Mouse (Mus musculus): ENCODE results near the gene Tmem135.

Gene Tmem135

DNA sequence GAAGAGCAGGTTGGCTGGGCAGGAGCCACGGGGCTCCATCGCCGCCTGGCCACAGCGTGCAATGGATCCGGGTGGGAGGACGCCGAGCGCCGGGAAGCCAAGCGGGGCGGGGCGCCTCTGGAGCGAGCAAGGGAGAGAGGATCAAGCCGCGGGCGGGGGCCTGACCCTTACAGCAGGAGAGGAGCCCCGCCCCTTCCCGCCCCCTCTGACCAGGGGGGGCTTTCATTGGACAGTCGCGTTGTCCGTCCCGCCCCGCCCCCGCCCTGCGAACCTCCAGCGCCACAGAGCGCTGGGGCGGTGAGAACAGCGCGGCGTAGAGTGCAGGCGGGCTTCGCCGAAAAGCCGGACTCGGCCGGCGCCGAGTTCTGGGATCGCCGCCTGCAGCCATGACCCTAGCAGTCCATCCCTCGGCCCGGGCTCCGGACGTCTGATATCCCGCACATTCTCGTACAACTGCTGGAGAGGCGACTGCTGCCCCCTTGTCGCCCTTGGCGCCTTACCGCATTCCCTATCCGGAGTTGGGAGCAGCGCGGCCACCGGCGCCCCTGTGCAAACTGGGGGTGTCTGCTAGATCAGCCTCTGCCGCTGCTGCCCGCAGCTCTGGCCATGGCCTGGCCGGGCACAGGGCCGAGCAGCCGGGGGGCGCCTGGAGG is at the start of gene Tmem135, which contains the start of gene Fzd4:
Tmem135 (minus strand) TSS at position 142 of the 653 bp plus-strand sequence.
Fzd4 (plus strand) TSS at position 275 of the 653 bp plus-strand sequence.
- DNase-seq (ENCODE audit: low read depth, low spot score): peak; percentile 97

DNA sequence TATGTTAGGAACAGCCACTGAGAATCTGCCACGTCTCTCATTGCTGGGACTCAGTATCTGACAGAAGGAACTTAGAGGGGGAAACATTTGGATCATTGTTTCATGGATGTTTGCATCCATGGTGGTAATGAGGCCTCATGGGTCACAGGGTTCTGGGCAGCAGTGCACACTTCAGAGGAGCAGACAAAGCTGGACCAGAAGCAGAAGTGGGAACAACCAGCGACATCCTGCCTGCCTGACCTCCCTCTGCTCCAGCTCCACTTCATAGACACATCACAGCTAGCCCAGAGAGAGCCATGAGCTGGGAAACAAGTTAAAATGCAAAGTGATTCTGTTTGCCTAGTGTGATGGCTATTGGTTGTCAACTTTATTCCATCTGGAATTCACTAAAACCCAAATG is 46.3 kb upstream of the Tmem135 start:
- no peak for DNase-seq (ENCODE audit: low read depth, low spot score)

DNA sequence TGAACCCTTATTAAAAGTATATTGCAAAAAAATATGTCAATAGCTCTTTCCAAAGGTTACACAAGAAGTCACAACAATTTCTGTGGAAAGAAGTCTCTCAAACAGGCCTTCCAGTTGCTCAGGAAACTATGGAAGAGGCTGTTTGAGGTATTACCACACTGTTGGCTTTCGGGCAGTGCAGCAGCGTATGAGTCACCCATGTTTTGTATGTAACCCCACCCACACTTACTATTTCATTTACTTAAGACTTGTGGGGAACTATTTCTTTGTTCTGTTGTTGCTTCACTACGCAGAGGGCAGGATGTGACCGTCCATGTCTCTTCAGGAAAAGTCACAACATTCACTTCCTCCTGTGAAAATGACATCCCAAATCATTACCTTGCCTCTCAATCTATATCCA is 41.1 kb upstream of the Tmem135 start:
- DNase-seq (ENCODE audit: low read depth, low spot score): no peak

DNA sequence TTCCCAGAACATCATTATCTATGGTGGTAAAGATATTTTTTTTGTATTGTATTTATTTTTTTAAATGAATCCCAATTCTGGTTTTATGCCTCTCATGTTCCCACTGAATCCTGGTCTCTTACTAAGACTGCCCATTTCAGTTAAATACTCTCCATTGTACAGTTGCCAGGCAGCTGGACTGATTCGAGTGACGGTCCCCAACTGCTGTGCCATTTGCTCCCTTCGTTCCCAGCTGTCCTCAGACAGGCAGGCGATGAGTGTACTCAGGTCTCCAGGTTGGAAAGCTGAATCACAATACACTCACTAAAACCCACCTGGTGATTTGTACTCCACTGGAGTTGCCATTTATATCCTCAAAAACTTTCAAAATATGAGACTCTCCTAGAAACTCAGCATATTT is 38.2 kb upstream of the Tmem135 start:
- DNase-seq (ENCODE audit: low read depth, low spot score): no peak

DNA sequence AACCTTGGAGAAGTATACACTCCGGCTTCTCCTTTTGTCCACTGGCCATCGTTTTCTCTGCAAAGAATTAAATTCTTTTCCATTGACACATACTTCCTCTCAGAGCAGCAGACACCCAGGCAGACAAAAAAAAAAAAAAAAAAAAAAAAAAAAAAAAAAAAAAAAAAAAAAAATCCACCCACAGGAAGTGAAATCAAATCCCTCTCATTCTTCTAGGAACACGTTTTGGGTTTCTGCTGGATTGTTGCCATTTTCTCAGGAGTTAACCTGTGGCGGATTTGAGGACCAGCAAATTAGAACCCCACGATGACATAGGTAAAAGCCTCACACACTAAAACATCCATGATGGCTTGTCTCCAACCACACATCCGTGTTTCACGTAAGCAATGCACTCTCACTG is 37.3 kb upstream of the Tmem135 start:
- no peak for DNase-seq (ENCODE audit: low read depth, low spot score)

DNA sequence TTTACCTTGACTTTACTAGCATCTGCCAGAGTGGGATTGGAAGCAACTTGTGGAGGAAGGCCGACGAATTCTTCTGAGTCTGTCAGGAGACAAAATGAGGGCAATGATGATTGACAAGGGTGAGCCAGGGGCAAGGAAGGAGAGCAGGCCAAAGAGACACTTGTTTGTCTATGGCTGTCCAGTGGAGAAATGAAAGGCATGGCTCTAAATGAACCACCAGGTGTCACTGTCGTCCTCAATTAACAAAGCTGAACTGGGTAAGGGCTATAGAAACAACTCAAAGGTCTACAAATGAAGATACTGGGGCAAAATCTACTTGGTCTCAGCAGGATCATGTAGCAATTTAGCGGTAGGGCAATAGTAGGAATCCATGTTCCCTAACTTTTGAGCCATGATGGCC is 33.6 kb upstream of the Tmem135 start:
- peak; percentile 62 for DNase-seq (ENCODE audit: low read depth, low spot score)

DNA sequence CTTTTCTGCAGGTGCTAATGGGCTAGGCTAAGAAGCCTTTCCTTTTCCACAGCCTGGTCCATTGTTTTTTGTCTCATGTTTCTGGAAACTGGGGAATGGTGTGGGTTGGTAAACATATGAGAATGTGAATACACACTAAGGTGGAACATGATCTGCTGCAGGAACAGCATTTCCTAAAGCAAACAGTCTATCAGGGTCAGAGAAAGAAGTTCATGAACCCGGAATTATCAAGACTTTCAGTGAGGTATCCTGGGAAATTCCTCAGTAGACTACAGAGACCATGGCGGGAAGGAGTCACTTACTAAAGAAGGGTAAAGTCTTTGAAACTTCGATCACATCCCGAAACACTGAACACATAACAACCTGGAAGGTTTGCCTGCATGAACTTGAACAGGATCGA is 32.4 kb upstream of the Tmem135 start:
- DNase-seq (ENCODE audit: low read depth, low spot score): no peak

DNA sequence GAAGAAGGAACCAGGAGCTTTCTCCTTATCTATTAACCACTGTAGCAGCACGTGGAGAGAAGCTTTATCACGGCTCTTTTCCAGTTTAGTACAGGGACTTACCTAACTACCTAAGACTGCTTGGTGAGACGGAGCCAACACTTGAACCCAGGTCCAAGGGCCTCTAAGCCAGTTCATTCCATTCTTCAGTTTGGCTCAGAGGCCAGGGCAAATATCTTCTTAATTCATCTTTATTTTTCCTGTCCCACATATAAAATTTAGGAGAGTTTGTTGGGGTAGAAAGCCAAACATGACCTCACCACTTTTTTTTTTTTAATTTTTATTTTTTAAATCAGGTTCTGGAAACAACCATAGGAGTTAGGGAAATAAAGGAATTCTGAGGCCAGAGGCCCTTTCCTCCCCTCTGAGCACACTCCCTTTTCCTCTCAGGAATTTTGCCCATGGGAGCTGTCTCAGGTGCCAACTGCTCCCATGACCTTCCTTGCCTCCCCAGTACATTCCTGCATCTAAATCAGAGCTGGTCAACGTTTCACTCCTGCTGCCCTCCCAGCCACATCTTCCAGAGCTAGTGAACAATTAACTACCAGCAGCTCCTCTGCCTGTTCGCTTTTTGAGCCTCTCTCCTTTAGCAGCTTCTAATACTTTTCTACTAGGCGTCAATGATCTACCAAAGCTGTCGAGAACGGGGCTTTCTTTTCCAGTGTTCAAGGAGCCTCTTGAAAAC is 30.0 kb upstream of the Tmem135 start:
- no peak for DNase-seq (ENCODE audit: low read depth, low spot score)

DNA sequence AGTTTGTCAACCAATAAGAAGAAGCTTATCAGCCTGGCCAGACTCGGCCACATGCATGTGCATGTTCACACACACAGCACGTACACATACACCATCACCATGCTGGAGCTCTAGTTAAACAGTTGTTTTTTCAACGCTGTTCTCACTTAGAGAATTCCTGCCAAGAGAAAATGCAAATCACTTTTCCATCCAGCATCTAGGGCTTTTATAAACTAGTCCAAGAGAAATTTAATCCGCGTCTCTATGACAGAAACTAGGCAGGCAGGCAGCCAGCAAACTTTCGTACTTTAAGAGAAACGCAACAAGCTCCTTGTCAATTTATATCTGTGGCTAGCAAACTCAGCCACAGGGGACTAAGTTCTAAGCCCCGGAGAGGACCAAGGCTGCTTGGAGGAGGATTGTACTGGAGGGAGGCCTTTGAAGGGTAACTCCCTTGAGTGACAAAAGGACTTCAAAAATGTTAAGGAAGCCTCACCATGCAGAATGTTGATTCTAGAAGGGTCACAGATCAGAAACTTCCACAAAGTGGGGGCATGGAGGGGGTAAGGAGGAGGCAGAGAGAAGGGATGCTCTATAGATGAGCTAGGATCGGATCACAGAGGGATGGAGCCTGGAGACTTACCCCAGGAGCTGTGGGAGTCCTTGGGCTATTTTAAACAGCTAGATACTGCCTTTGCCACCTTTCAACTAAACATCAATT is 29.3 kb upstream of the Tmem135 start:
- no peak for DNase-seq (ENCODE audit: low read depth, low spot score)

DNA sequence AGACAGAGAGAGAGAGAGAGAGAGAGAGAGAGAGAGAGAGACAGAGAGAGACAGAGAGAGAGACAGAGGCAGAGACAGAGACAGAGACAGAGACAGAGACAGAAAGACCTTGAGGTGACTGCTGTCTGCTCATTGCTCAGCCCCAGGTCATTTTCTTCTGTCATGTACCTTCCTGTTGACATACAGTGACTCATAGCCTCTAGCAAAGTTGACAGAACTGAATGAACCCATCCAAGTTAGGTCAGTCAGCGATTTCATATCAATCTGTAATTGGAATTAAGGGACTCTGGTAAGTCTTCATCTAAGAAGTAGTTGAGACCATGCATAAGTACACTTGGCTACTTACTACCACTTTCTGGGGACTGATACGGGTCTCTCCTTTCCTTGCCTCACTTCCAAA is 27.2 kb upstream of the Tmem135 start:
- no peak for DNase-seq (ENCODE audit: low read depth, low spot score)

DNA sequence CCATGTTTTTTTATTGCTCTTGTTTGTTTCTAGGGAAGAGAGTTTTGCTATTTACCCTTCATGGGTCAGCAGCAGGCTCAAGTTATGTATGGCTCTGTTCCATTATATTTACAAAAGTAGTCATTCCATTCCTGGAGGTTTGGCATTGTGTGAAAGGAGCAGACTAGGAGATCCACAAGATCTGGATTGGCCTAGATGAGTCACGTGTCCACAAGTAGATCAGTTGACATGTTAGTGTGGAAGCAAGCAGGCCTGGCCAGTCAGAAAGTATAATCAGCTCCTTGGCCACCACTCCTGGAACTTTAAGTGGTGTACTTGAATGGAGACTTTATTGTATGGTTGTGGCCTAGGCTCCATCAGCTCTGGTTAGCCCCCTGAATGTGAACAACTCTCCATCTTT is 25.3 kb upstream of the Tmem135 start:
- DNase-seq (ENCODE audit: low read depth, low spot score): no peak

DNA sequence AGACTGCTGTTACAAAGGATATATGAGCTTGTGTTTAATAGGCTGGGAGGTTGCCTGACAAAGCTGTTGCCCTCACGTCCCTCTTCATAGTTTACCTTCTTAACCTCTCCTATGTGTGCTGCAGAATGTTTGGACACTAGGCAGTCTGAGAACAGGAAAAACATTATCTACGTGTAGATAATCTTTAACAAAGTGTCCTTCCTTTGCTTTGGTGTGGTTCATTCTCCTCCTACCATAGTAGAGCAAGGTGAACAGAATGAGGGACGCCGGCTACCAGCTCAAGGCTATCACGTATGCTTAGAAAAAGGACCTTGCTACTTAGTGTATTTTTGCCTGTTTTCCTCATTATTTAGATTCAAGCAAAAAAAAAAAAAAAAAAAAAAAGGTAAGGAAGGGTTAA is 24.8 kb upstream of the Tmem135 start:
- DNase-seq (ENCODE audit: low read depth, low spot score): no peak

DNA sequence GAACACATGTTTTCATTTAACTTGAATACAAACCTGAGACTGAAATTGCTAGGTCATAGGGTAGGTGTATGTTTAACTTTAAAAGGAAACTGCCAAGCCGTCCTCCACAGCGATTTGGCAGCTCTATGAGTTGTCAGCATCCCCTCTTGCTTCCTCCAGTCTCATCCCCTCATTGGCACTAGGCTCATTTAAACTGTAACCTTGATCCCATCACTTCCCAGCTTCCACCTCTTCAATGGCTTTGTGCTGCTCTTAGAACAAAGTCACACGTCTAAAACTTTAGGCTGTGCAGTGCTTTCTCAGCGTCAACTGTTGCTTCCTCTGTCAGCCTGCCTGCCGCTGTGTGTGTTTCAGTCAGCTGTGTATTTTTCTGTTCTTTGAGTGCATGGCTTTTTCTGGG is 23.1 kb upstream of the Tmem135 start:
- DNase-seq (ENCODE audit: low read depth, low spot score): no peak

DNA sequence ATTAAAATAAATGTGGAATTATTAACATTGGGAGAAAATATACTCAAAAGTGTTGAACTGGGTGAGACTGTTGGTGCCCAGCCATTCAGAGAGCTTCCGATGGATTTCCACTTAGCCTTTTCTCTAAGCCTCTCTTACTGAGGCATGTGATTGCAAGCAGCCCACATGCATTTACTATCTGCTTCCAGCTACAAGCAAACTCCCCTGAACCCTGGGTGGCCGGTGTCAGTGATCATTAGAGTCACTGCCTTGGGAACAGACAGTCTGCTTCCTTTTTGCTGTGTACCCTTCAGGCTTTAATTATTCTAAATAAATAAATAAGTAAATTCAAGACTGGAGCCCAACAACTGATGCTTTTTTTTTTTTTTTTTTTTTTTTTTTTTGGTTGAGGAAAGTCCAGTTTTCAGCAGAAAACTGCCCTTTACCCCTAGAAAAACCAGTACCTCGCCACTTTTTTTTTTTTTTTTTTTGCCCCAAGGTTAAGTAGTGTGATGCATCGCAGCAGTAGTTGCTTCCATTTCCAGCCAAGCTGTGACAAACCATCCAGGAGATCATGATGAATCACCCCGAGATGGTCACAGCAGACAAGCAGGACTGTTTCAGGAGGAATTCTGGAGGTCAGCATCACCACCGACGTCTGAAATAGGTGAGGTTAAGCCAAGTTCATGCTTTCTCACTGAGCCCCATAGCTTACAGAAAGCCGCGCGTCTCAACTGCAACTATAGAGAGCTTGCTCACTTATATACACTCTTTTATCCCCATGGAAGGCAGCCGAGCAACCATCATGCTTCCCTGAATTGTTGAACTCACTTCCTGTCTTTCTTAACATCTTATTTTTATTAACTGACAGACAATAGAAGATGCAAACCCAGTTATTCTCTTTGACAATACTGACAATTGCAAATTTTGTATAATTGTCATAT is 22.0 kb upstream of the Tmem135 start:
- DNase-seq (ENCODE audit: low read depth, low spot score): no peak

DNA sequence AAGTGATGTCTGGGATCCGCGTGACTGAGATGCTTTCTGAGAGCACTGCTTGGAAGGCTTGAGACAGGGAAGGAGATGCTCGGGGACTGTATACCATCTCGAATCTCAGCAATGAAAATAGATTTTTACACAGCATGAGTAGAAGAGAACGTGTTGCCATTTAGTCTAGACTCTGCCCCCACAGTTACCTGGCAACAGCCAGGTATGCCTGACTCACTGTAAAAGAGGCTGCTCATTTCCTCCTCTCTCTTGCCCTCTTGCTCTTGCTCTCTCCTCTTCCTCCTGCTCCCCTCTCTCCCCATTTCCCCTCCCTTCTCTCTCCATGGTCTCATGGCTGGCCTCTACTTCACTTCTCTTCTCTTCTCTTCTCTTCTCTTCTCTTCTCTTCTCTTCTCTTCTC is 20.6 kb upstream of the Tmem135 start:
- DNase-seq (ENCODE audit: low read depth, low spot score): no peak

DNA sequence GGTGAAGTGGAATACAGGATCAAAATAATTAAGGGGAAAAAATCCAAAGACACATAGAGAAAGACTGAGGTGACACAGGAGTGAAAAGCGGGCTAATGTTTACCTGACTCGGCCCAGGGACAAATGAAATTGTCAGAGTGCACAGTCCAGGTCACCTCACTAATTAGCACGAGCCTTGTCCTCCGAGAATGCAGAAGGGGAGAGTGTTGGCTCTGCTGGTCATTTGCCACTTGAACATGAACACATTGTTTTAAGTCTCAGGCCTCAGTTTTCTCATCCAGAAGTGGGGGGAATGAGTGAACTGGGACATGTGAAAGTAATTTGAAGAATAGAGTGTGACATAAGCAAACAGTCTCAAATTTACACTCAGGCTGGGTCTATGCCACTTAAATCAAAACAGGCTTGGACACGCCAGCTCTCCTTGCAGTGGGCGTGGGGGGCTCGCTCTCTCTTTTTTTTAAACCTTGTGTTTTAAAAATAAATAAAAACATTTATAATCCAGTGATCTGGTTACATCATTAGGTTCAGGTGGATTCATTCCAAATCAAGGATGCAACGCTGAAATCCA is 19.8 kb upstream of the Tmem135 start:
- DNase-seq (ENCODE audit: low read depth, low spot score): no peak

DNA sequence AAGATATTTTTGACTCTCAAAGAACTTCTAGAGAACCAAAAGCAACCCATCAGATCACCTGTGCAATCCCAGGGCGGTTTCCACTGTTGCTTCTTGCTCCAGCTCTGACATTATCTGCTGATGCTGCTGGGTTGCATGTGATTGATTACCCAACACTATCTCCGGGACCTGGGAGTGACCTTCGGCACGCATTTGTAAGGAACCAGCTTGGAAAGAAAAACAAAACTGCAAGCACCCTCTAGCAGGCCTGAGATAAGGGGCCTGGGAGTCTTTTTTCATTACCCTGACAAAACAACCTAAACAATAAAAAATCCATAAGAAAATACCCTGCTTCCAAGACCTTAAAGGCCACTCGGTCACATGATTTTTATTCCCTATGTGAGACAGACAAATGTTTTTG is 19.2 kb upstream of the Tmem135 start:
- peak; percentile 65 for DNase-seq (ENCODE audit: low read depth, low spot score)

DNA sequence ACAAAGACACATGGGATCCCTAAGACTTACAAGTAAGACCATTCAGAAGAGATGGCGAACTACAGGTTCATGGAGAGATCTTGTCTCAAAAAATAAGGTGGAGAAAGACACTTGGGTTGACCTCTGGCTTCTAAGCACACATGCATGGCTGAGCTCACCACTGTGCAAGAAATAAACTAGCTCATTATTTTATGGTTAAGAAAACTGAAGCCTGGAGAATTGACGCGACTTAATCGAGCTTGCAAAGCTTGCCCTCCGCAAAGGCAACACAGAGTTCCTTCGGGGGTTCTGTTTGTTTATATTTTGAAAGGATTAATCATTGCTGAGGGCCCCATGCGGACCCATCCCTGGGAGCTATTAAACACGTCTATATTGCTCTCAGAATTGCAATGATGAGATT is 18.6 kb upstream of the Tmem135 start:
- DNase-seq (ENCODE audit: low read depth, low spot score): no peak

DNA sequence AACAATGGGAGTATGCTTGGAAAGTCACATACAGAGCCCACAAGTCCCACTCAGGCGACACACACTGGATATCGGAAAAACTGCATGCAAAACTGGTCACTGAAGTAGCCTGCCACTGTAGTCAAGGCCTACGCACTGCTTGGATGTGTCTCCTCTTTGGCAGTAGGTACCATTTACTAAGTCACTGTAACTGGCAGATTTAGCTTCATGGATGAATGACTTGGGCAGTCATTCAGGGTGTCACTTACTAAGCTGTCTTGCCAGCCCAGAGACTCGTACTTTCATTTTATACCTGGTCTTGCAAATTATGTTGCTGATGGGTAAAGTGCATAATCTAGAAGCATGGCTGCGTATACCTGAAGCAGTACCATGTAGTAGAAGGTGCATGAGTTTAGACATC is 17.3 kb upstream of the Tmem135 start:
- DNase-seq (ENCODE audit: low read depth, low spot score): no peak

DNA sequence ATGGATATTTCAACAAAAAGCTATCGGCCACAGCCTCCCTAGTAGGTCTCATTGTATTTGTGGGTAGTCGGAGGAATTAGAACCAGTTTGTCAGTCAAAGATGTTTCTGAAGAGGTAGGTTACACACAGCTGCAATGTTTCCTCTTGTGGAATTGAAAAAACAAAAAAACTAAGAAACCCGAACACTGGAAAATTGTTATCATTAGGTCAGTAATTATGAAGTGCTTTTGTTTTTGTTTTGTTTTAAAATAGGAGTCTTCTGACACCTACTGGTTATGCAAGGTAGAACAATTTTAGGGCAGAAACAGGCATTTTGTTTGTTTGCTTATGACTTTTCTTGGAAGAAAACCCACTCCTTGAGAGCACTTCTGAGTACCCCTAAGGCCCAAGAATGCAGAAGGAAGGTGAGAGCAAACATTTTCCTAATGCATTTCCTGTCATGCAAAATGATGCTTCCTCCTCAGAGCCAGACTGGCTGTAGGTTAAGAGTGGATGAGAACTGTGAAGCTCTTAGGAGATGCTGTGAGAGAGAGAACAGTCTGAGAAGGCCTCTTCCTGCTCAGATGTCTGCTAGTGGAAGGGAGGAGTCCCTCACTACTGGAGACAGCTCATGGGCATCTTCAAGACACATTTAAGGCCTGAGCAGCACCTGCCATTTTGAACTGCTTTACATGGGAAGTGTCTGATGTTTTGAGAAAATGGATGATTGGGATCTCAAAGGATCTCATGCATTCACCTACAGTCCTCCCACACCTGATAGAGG is 15.1 kb upstream of the Tmem135 start:
- no peak for DNase-seq (ENCODE audit: low read depth, low spot score)
